Mouse (Mus musculus) macrophage (primary cell): ENCODE results near the gene Fam124a. TPM values are rescaled to one million over a fixed set of nuclear protein-coding genes. Genes with fewer than 3 reads are reported as not detected.
"Not testable (repeated sequence)": the region's sequence is repeated elsewhere in the genome, so short reads cannot be mapped to it uniquely, and the experiment has no call there.

Experiments used
- H3K27ac ChIP-seq: fragments of 350-480 bp; formaldehyde crosslinking; 2 replicates; pipeline ENCODE4 v1.9.0; 2021
- H3K36me3 ChIP-seq: fragments of 350-480 bp; formaldehyde crosslinking; 2 replicates; pipeline ENCODE4 v1.9.0; 2021; ENCODE audit errors: inconsistent target
- H3K4me3 ChIP-seq: fragments of 350-480 bp; formaldehyde crosslinking; 2 replicates; pipeline ENCODE4 v1.9.0; 2021; ENCODE audit errors: inconsistent target
- H3K79me2 ChIP-seq: fragments of 350-480 bp; formaldehyde crosslinking; 2 replicates; pipeline ENCODE4 v1.9.0; 2021; ENCODE audit errors: inconsistent target
- WGBS: methylation state at CpG from one replicate; pipeline ENCODE4 v1.1.7; 2026; ENCODE audit warnings: inconsistent platforms; ENCODE audit not compliant: missing documents; 5-methylcytosine and 5-hydroxymethylcytosine counted together
- polyA plus RNA-seq: library from polyadenylated mRNA; stranded (reverse); fragments of 250-400 nt; gene quantifications from 3 replicates; pipeline ENCODE4 v1.2.4, GENCODE M21; 2018; ENCODE audit warnings: inconsistent platforms

Gene Fam124a
- polyA plus RNA-seq, 1 experiment from 2014 or later: 0.09 TPM

GRCm38 (mm10) chr14:62557111-62557510 lies 1.6 kb downstream of the Fam124a start:
- no peak overlapping the region for H3K4me3 ChIP-seq
- no peaks in the 10 kb centered on the region for H3K36me3 ChIP-seq
- no peak overlapping the region for H3K27ac ChIP-seq
- WGBS: 82% methylated on average over 3 of the region's 3 CpGs
- no peaks in the 10 kb centered on the region for H3K79me2 ChIP-seq

- 81% methylated on average over 17 of the region's 17 CpGs for WGBS
- Histone ChIP-seq H3K4me3 (no peak overlapping the region), H3K36me3 (no peaks in the 10 kb centered on the region), H3K79me2 (no peaks in the 10 kb centered on the region), H3K27ac (no peak overlapping the region)
Measured at GRCm38 (mm10) chr14:62561875-62562748, 6.6 kb downstream of the Fam124a start.

GRCm38 (mm10) chr14:62563679-62564078 lies 8.1 kb downstream of the Fam124a start:
- Histone ChIP-seq H3K36me3 (no peaks in the 10 kb centered on the region), H3K4me3 (no peak overlapping the region), H3K27ac (no peak overlapping the region), H3K79me2 (no peaks in the 10 kb centered on the region)
- WGBS: 44% methylated on average over 6 of the region's 7 CpGs

GRCm38 (mm10) chr14:62566821-62567220 lies 11.3 kb downstream of the Fam124a start, which contains the start of gene Gm4131:
TSS of gene Gm4131 (minus strand) at chr14:62566921.
- not testable (repeated sequence) for H3K27ac ChIP-seq, H3K79me2 ChIP-seq, H3K36me3 ChIP-seq, H3K4me3 ChIP-seq
- 93% methylated on average over 9 of the region's 9 CpGs for WGBS

- Histone ChIP-seq H3K36me3 (no peaks in the 10 kb centered on the region), H3K4me3 (no peak overlapping the region), H3K79me2 (no peaks in the 10 kb centered on the region), H3K27ac (no peak overlapping the region)
- WGBS: 92% methylated on average over 5 of the region's 5 CpGs
Measured at GRCm38 (mm10) chr14:62569463-62569862, 13.9 kb downstream of the Fam124a start.

- Histone ChIP-seq H3K4me3 (no peak overlapping the region), H3K36me3 (no peaks in the 10 kb centered on the region), H3K27ac (no peak overlapping the region), H3K79me2 (no peaks in the 10 kb centered on the region)
- WGBS: 40% methylated on average over 4 of the region's 4 CpGs
Measured at GRCm38 (mm10) chr14:62570299-62570698, 14.8 kb downstream of the Fam124a start.

- no peaks in the 10 kb centered on the region for H3K79me2 ChIP-seq
- no peak overlapping the region for H3K4me3 ChIP-seq
- H3K36me3 ChIP-seq: no peaks in the 10 kb centered on the region
- H3K27ac ChIP-seq: no peak overlapping the region
- 25% methylated on average over 2 of the region's 3 CpGs for WGBS
Measured at GRCm38 (mm10) chr14:62573454-62573853, 17.9 kb downstream of the Fam124a start.

GRCm38 (mm10) chr14:62574906-62575305 lies 19.4 kb downstream of the Fam124a start:
- WGBS: 91% methylated on average over 6 of the region's 6 CpGs
- no peak overlapping the region for H3K4me3 ChIP-seq
- no peak overlapping the region for H3K27ac ChIP-seq
- H3K36me3 ChIP-seq: no peaks in the 10 kb centered on the region
- H3K79me2 ChIP-seq: no peaks in the 10 kb centered on the region

- 91% methylated on average over 8 of the region's 8 CpGs for WGBS
- Histone ChIP-seq H3K79me2 (no peaks in the 10 kb centered on the region), H3K27ac (no peak overlapping the region), H3K36me3 (no peaks in the 10 kb centered on the region), H3K4me3 (no peak overlapping the region)
Measured at GRCm38 (mm10) chr14:62575862-62576261, 20.3 kb downstream of the Fam124a start.

GRCm38 (mm10) chr14:62580945-62581344 lies 25.4 kb downstream of the Fam124a start:
- Histone ChIP-seq H3K4me3 (no peak overlapping the region), H3K79me2 (no peaks in the 10 kb centered on the region), H3K36me3 (no peaks in the 10 kb centered on the region), H3K27ac (no peak overlapping the region)
- WGBS: 97% methylated on average over 3 of the region's 3 CpGs

- Histone ChIP-seq H3K4me3 (no peak overlapping the region), H3K36me3 (no peaks in the 10 kb centered on the region), H3K27ac (no peak overlapping the region), H3K79me2 (no peaks in the 10 kb centered on the region)
- WGBS: 96% methylated on average over 9 of the region's 9 CpGs
Measured at GRCm38 (mm10) chr14:62581768-62582167, 26.2 kb downstream of the Fam124a start.

- no peaks in the 10 kb centered on the region for H3K36me3 ChIP-seq
- no peak overlapping the region for H3K4me3 ChIP-seq
- no peak overlapping the region for H3K27ac ChIP-seq
- H3K79me2 ChIP-seq: no peaks in the 10 kb centered on the region
Measured at GRCm38 (mm10) chr14:62584637-62585036, 29.1 kb downstream of the Fam124a start.

GRCm38 (mm10) chr14:62585338-62585737 lies 29.8 kb downstream of the Fam124a start:
- no peak overlapping the region for H3K27ac ChIP-seq
- no peaks in the 10 kb centered on the region for H3K79me2 ChIP-seq
- 82% methylated on average over 3 of the region's 3 CpGs for WGBS
- H3K4me3 ChIP-seq: no peak overlapping the region
- H3K36me3 ChIP-seq: no peaks in the 10 kb centered on the region

GRCm38 (mm10) chr14:62600109-62600522 lies 44.6 kb downstream of the Fam124a start:
- Histone ChIP-seq H3K4me3 (no peak overlapping the region), H3K79me2 (no peaks in the 10 kb centered on the region), H3K27ac (no peak overlapping the region), H3K36me3 (no peaks in the 10 kb centered on the region)
- WGBS: 85% methylated on average over 6 of the region's 6 CpGs

- 100% methylated on average over 1 of the region's 1 CpGs for whole genome bisulfite sequencing
- H3K79me2 ChIP-seq: no peaks in the 10 kb centered on the region
- H3K36me3 ChIP-seq: no peaks in the 10 kb centered on the region
- no peak overlapping the region for H3K4me3 ChIP-seq
- H3K27ac ChIP-seq: no peak overlapping the region
Measured at GRCm38 (mm10) chr14:62602271-62602670, 46.7 kb downstream of the Fam124a start.
